Mouse (Mus musculus): Measurements from ENCODE around the gene Cdh4. TPM values are rescaled to one million over a fixed set of nuclear protein-coding genes. Genes with fewer than 3 reads are reported as not detected.

Gene Cdh4
- polyA plus RNA-seq, 1 experiment from 2014 or later = 1.1 TPM

DNA sequence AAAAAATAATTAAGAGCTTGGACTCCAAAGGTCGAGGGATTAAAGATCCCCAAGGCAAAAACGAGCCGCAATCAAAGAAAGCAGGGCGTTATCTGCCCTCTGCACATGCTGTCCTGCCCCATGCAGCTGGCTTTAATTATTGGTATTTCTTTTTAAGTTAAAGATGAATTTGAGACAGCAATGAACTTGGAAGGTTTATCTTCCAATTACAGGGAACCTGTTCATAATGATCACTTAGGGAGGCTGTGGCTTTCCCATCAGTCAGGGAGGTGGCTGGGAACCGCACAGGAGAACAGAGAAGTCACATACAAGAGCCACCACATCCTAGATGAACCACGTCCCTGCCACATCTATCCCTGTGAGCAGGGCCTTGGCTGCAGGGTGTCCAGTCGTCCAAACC, 270.5 kb downstream of the Cdh4 start:
- no peak overlapping the region for H3K9ac ChIP-seq (ENCODE audit: low read length)
- H3K4me3 ChIP-seq (ENCODE audit: control insufficient read depth in 1 of 2, insufficient read depth in 1 of 2, low read depth in 1 of 2, low read length in 2 of 2) = no peak overlapping the region
- H3K36me3 ChIP-seq (ENCODE audit: control insufficient read depth, insufficient read depth, low read length) = no peaks in the 10 kb centered on the region
- no peak for ATAC-seq (ENCODE audit: insufficient number of reproducible peaks, insufficient read depth, low FRiP score, low read depth)
- H3K4me2 ChIP-seq (ENCODE audit: low read length) = no peak overlapping the region
- 70% methylated on average over 7 of the region's 7 CpGs for WGBS
- H3K27ac ChIP-seq (replicated peaks in 1 of 2; ENCODE audit: control insufficient read depth in 1 of 2, insufficient read depth in 1 of 2, low read depth in 2 of 2, low read length in 2 of 2) = no peak overlapping the region
- no peaks in the 10 kb centered on the region for H3K4me1 ChIP-seq (ENCODE audit: control insufficient read depth in 2 of 2, insufficient read depth in 2 of 2, low read length in 2 of 2)
- H3K9me3 ChIP-seq (ENCODE audit: control insufficient read depth, low read length) = peaks cover 5% of the 10 kb centered on the region; the same call in 1 of the 2 replicates
- no peaks in the 10 kb centered on the region for H3K27me3 ChIP-seq (ENCODE audit: control insufficient read depth, insufficient read depth, low read length)

DNA sequence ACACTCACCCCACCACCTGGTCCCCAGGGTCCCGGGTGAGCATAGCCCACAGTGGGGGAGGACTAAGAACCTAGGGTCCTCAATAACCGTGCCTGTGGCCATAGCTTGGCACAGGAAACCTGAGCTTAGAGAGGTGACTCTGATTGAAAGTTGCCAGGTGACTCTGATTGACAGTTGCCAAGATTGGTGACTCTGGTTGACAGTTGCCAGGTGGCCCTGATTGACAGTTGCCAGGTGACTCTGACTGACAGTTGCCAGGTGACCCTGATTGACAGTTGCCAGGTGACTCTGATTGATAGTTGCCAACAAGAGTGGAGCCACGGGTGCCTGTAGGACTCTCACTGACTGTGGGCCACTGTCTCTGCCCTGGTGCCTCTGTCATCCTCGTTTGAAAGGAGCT, 271.1 kb downstream of the Cdh4 start:
- Histone ChIP-seq H3K9me3 (ENCODE audit: control insufficient read depth, low read length) (0 out of 2 replicates have a peak, but pooled peaks cover 4% of the 10 kb centered on the region), H3K36me3 (ENCODE audit: control insufficient read depth, insufficient read depth, low read length) (no peaks in the 10 kb centered on the region), H3K27me3 (ENCODE audit: control insufficient read depth, insufficient read depth, low read length) (no peaks in the 10 kb centered on the region), H3K4me1 (ENCODE audit: control insufficient read depth in 2 of 2, insufficient read depth in 2 of 2, low read length in 2 of 2) (no peaks in the 10 kb centered on the region), H3K4me2 (ENCODE audit: low read length) (no peak overlapping the region), H3K27ac (replicated peaks in 1 of 2; ENCODE audit: control insufficient read depth in 1 of 2, insufficient read depth in 1 of 2, low read depth in 2 of 2, low read length in 2 of 2) (no peak overlapping the region), H3K4me3 (ENCODE audit: control insufficient read depth in 1 of 2, insufficient read depth in 1 of 2, low read depth in 1 of 2, low read length in 2 of 2) (no peak overlapping the region), H3K9ac (ENCODE audit: low read length) (no peak overlapping the region)
- ATAC-seq (ENCODE audit: insufficient number of reproducible peaks, insufficient read depth, low FRiP score, low read depth) = no peak
- 60% methylated on average over 4 of the region's 4 CpGs for WGBS

DNA sequence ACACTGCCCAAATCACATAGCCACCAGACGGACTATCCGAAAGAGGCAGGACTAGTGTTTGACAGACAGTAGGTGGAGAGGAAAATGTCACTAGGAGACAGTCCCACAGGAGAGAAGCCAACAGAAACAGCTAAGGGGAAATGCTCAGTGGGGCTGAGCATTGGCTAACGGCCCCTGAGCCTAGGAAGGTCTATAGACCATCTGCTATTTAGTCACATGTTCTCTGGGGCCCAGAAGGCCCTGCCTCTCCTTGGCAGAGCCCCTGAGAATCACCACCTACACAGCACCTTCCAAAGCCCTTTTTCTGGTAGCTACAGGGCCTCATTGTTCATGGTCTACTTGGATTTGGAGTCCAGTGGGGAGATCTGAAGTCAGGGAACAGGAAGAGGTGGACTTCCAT, 271.9 kb downstream of the Cdh4 start:
- WGBS = 82% methylated on average over 3 of the region's 3 CpGs
- no peaks in the 10 kb centered on the region for H3K36me3 ChIP-seq (ENCODE audit: control insufficient read depth, insufficient read depth, low read length)
- no peak overlapping the region for H3K4me3 ChIP-seq (ENCODE audit: control insufficient read depth in 1 of 2, insufficient read depth in 1 of 2, low read depth in 1 of 2, low read length in 2 of 2)
- ATAC-seq (ENCODE audit: insufficient number of reproducible peaks, insufficient read depth, low FRiP score, low read depth) = no peak
- no peak overlapping the region for H3K9ac ChIP-seq (ENCODE audit: low read length)
- no peaks in the 10 kb centered on the region for H3K27me3 ChIP-seq (ENCODE audit: control insufficient read depth, insufficient read depth, low read length)
- H3K27ac ChIP-seq (replicated peaks in 1 of 2; ENCODE audit: control insufficient read depth in 1 of 2, insufficient read depth in 1 of 2, low read depth in 2 of 2, low read length in 2 of 2) = no peak overlapping the region
- H3K4me1 ChIP-seq (ENCODE audit: control insufficient read depth in 2 of 2, insufficient read depth in 2 of 2, low read length in 2 of 2) = no peaks in the 10 kb centered on the region
- H3K4me2 ChIP-seq (ENCODE audit: low read length) = no peak overlapping the region
- H3K9me3 ChIP-seq (ENCODE audit: control insufficient read depth, low read length) = 0 out of 2 replicates have a peak, but pooled peaks cover 4% of the 10 kb centered on the region

DNA sequence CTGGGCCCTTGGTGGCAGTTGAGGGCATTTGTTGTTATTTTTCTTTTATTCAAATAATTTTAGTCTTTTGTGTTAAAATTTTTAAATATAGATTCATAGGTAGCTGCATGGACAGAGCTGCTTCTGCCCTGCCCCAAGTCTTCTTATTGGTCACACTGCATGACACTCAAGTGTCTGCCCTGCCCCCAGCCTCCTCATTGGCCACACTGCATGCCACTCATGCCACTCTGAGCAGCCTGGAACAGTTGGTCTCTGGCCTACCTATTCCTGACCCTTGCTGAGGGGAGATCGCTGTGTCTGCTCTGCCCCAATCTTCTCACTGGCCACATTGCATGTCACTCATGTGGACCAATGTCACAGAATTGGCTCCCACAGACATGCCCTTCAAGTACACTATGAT, 273.1 kb downstream of the Cdh4 start:
- 93% methylated on average over 1 of the region's 1 CpGs for WGBS
- H3K9ac ChIP-seq (ENCODE audit: low read length) = no peak overlapping the region
- no peak overlapping the region for H3K27ac ChIP-seq (replicated peaks in 1 of 2; ENCODE audit: control insufficient read depth in 1 of 2, insufficient read depth in 1 of 2, low read depth in 2 of 2, low read length in 2 of 2)
- no peak for ATAC-seq (ENCODE audit: insufficient number of reproducible peaks, insufficient read depth, low FRiP score, low read depth)
- H3K4me1 ChIP-seq (ENCODE audit: control insufficient read depth in 2 of 2, insufficient read depth in 2 of 2, low read length in 2 of 2) = no peaks in the 10 kb centered on the region
- no peaks in the 10 kb centered on the region for H3K36me3 ChIP-seq (ENCODE audit: control insufficient read depth, insufficient read depth, low read length)
- H3K27me3 ChIP-seq (ENCODE audit: control insufficient read depth, insufficient read depth, low read length) = no peaks in the 10 kb centered on the region
- H3K9me3 ChIP-seq (ENCODE audit: control insufficient read depth, low read length) = 0 out of 2 replicates have a peak, but pooled peaks cover 4% of the 10 kb centered on the region
- no peak overlapping the region for H3K4me2 ChIP-seq (ENCODE audit: low read length)
- H3K4me3 ChIP-seq (ENCODE audit: control insufficient read depth in 1 of 2, insufficient read depth in 1 of 2, low read depth in 1 of 2, low read length in 2 of 2) = no peak overlapping the region

DNA sequence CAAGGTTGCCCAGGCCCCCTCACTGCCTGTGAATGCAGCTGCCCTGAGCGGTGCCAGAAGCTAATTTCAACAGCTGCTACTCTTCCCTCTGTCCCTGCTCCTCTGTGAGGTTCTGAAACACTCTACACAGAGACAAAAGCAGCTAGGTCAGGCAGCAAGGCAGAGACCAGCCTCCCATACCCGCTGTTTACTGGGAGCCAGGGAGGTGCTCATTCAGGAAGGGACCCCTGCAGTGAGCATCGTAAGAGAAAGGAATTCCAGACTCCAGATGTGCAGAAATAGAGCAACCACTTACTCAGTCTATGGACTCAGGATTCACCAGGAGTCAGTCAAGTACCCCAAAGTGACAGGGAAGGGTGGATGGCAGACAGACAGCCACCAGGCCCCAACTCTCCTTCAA, 278.1 kb downstream of the Cdh4 start:
- Histone ChIP-seq H3K4me3 (ENCODE audit: control insufficient read depth in 1 of 2, insufficient read depth in 1 of 2, low read depth in 1 of 2, low read length in 2 of 2) (no peak overlapping the region), H3K9ac (ENCODE audit: low read length) (no peak overlapping the region), H3K4me2 (ENCODE audit: low read length) (no peak overlapping the region), H3K27me3 (ENCODE audit: control insufficient read depth, insufficient read depth, low read length) (no peaks in the 10 kb centered on the region), H3K27ac (replicated peaks in 1 of 2; ENCODE audit: control insufficient read depth in 1 of 2, insufficient read depth in 1 of 2, low read depth in 2 of 2, low read length in 2 of 2) (no peak overlapping the region), H3K36me3 (ENCODE audit: control insufficient read depth, insufficient read depth, low read length) (no peaks in the 10 kb centered on the region), H3K9me3 (ENCODE audit: control insufficient read depth, low read length) (no peaks in the 10 kb centered on the region), H3K4me1 (ENCODE audit: control insufficient read depth in 2 of 2, insufficient read depth in 2 of 2, low read length in 2 of 2) (peaks cover 4 to 5% of the 10 kb centered on the region in 2 experiments; a peak in 2 of 4 replicates)
- no peak for ATAC-seq (ENCODE audit: insufficient number of reproducible peaks, insufficient read depth, low FRiP score, low read depth)
- WGBS = 46% methylated on average over 3 of the region's 3 CpGs

DNA sequence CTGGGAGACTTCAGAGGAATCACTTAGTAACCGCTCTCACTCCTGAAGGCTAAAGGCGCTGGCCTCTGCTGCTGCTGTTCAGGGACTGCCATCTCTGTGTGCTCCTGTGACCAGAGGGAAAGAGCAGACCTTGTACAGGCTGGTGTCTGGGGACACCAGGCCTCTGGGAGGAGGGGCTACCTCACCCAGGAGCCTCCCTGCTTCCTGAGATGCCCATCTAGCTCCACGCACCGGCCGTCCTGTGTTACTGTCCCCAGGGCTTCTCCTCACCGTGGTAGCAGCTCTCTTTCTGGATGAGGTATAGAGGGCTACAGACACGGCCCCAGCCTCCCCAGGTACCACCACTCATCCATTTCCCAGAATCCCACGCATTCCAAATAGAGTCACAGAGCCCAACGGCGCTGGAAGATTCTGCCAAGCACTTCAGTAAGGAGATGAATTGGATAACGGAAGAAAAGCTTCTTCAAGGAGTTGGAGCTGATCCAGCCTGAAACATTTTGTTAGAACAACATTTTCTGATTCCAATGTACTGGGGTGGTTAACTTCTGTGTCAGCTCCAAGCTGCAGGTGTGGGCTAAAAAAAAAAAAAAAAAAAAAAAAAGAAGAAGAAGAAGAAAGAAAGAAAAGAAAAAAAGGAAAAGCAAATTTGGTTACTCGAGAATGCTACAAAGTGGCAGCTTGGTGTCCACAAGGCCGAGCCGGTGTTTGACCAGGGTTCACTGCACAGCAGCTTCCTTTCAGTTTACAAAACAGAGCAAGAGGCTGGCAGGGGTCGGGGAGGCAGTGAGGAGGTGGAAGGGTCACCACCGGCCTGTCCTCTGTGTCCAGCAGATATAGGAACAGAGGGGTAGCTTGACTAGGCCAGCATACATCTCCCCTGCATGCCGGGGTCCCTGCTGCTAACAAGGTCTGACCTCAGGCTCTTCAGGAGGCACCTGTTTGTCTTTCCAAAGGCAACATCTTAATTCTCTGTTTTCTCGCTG, 279.6 kb downstream of the Cdh4 start:
- Histone ChIP-seq H3K9ac (ENCODE audit: low read length) (no peak overlapping the region), H3K27ac (replicated peaks in 1 of 2; ENCODE audit: control insufficient read depth in 1 of 2, insufficient read depth in 1 of 2, low read depth in 2 of 2, low read length in 2 of 2) (no peak overlapping the region), H3K4me1 (ENCODE audit: control insufficient read depth in 2 of 2, insufficient read depth in 2 of 2, low read length in 2 of 2) (peaks cover 4 to 5% of the 10 kb centered on the region in 2 experiments; a peak in 2 of 4 replicates), H3K27me3 (ENCODE audit: control insufficient read depth, insufficient read depth, low read length) (no peaks in the 10 kb centered on the region), H3K36me3 (ENCODE audit: control insufficient read depth, insufficient read depth, low read length) (no peaks in the 10 kb centered on the region), H3K4me3 (ENCODE audit: control insufficient read depth in 1 of 2, insufficient read depth in 1 of 2, low read depth in 1 of 2, low read length in 2 of 2) (no peak overlapping the region), H3K4me2 (ENCODE audit: low read length) (no peak overlapping the region), H3K9me3 (ENCODE audit: control insufficient read depth, low read length) (no peaks in the 10 kb centered on the region)
- ATAC-seq (ENCODE audit: insufficient number of reproducible peaks, insufficient read depth, low FRiP score, low read depth) = no peak
- WGBS = 72% methylated on average over 18 of the region's 18 CpGs

DNA sequence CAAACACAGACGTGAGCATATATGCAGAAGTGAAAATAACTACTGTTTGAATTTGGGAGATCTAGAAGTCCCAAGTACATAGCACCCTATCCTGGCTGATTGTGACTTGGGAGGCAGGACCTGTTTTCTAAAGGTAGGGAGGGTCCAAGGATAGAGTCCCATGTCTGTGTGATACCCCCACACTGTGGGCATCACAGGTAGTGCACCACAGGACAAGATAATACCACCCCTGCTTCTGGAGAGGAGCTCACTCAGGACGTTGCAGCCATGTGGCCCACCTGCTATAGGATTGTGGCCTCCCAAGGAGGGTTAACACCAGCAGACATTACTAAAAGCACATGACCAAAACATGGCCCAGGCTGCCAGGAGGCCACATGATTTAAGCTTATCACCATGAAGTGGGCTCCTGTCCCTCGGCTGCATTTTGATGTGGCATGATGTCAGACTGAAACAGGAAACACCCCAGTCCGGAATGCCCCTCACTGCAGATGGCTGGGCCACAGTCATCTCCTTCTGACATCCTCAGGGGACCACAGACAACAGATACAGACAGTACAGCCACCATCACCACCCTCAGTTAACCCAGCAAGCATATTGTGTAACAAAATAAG, 280.6 kb downstream of the Cdh4 start:
- H3K4me1 ChIP-seq (ENCODE audit: control insufficient read depth in 2 of 2, insufficient read depth in 2 of 2, low read length in 2 of 2) = peaks cover 4 to 5% of the 10 kb centered on the region in 2 experiments; a peak in 2 of 4 replicates
- no peak overlapping the region for H3K9ac ChIP-seq (ENCODE audit: low read length)
- no peaks in the 10 kb centered on the region for H3K36me3 ChIP-seq (ENCODE audit: control insufficient read depth, insufficient read depth, low read length)
- no peak overlapping the region for H3K4me2 ChIP-seq (ENCODE audit: low read length)
- H3K27ac ChIP-seq (replicated peaks in 1 of 2; ENCODE audit: control insufficient read depth in 1 of 2, insufficient read depth in 1 of 2, low read depth in 2 of 2, low read length in 2 of 2) = no peak overlapping the region
- no peaks in the 10 kb centered on the region for H3K9me3 ChIP-seq (ENCODE audit: control insufficient read depth, low read length)
- H3K27me3 ChIP-seq (ENCODE audit: control insufficient read depth, insufficient read depth, low read length) = no peaks in the 10 kb centered on the region
- WGBS = 40% methylated on average over 4 of the region's 4 CpGs
- H3K4me3 ChIP-seq (ENCODE audit: control insufficient read depth in 1 of 2, insufficient read depth in 1 of 2, low read depth in 1 of 2, low read length in 2 of 2) = no peak overlapping the region
- ATAC-seq (ENCODE audit: insufficient number of reproducible peaks, insufficient read depth, low FRiP score, low read depth) = no peak
